Mouse (Mus musculus) stomach, embryonic 16.5 days (tissue): ENCODE data around the gene 4933428G20Rik. TPM values are rescaled to one million over a fixed set of nuclear protein-coding genes. Genes with fewer than 3 reads are reported as not detected.
A peak's percentile ranks its signal among the peaks of the same experiment; 100 is the strongest.

Experiments
- ATAC-seq: fragments of 200-750 bp; cut with Nextera tagmentation; 2 replicates; pipeline ENCODE4 v1.8.0; 2017; ENCODE audit warnings: moderate number of reproducible peaks, moderate TSS enrichment; ENCODE audit not compliant: insufficient read depth, low FRiP score
- H3K27ac ChIP-seq: fragments of 300-500 bp; sonication (generic); 2 replicates; pipeline ENCODE4 v1.5.1; 2014; ENCODE audit warnings: low read length
- H3K27me3 ChIP-seq: fragments of 300-500 bp; sonication (generic); 2 replicates; pipeline ENCODE4 v1.6.1; 2014; ENCODE audit warnings: low read length, control low read depth, mixed read lengths; ENCODE audit not compliant: control insufficient read depth, insufficient read depth
- H3K36me3 ChIP-seq: fragments of 300-500 bp; sonication (generic); 2 replicates; pipeline ENCODE4 v1.6.1; 2014; ENCODE audit warnings: low read length; ENCODE audit not compliant: control insufficient read depth, insufficient read depth
- H3K4me1 ChIP-seq: fragments of 300-500 bp; sonication (generic); 2 replicates; pipeline ENCODE4 v1.6.1; 2014; ENCODE audit warnings: low read length, control low read depth, mixed read lengths; ENCODE audit not compliant: control insufficient read depth, insufficient read depth
- H3K4me2 ChIP-seq: fragments of 300-500 bp; sonication (generic); 2 replicates; pipeline ENCODE4 v1.6.1; 2014; ENCODE audit warnings: low read depth, low read length, mixed read lengths
- H3K4me3 ChIP-seq: fragments of 300-500 bp; sonication (generic); replicated peaks from 2 replicates; pipeline ENCODE4 v1.5.1; 2014; ENCODE audit warnings: mild to moderate bottlenecking, low read length
- H3K9ac ChIP-seq: fragments of 300-500 bp; sonication (generic); 2 replicates; pipeline ENCODE4 v1.6.1; 2014; ENCODE audit warnings: low read length
- H3K9me3 ChIP-seq: fragments of 300-500 bp; sonication (generic); replicated peaks from 2 replicates; pipeline ENCODE4 v1.6.1; 2016; ENCODE audit warnings: low read length, control low read depth; ENCODE audit not compliant: control insufficient read depth
- WGBS: fragments of 180-500 bp; shearing (Covaris S2); extraction: QIAGEN DNeasy Blood & Tissue Kit; methylation state at CpG from one replicate; pipeline ENCODE4 v1.1.7; 2014; 5-methylcytosine and 5-hydroxymethylcytosine counted together
- polyA plus RNA-seq: library from polyadenylated mRNA; unstranded; fragments of >200 nt; fragmentation: Nextera tagmentation; extraction: Ambion mirVana; gene quantifications from 2 replicates; pipeline ENCODE4 v1.2.1, GENCODE M21; 2015

4933428G20Rik gene
- polyA plus RNA-seq, 1 experiment from 2014 or later: 0.80 TPM

DNA sequence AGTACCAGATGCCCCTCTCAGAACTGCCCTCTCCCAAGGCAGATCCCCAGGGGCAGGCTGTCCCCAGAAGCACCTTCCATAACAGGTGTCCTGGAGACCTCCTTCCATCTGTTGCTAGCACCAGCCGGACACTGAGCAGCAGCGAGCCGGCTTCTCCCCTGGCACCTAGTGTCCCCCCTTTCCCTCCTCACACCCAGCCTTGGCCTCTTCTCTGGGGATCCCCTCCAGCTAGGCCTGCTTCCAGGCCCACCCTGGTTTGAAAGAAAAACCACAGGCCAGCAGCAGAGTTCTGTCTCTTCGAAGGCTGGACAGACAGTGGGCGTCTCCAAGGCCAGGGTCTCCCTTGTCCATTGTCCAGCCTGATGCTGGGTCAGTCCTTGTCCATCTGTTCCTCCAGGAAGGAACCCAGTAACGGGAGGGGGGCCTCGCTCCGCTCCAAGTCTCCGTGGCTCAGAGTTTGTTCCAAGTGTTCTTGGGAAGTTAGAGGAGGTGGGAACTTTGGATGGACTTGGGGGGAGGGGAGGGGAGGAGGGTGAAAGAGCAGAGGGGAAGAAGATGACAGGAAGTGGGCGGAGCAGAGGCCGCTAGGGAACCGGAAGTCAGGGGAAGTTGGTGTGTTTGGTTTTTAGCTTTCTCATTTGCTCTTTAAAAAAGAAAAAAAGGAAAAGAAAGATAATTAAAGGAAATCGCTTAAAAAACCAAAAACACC is 11.7 kb upstream of the 4933428G20Rik start:
- 0 out of 2 replicates have a peak overlapping the region, but pooled peaks have one; percentile 3 for H3K4me3 ChIP-seq
- ATAC-seq: peak; percentile 26; the same call in 1 of the 2 replicates
- no peaks in the 10 kb centered on the region for H3K36me3 ChIP-seq
- H3K4me2 ChIP-seq: peak overlapping the region; percentile 31
- H3K9me3 ChIP-seq: no peaks in the 10 kb centered on the region
- peak overlapping the region; percentile 77 for H3K27ac ChIP-seq
- H3K27me3 ChIP-seq: no peaks in the 10 kb centered on the region
- WGBS: 52% methylated on average over 13 of the region's 13 CpGs
- H3K4me1 ChIP-seq: no peaks in the 10 kb centered on the region
- H3K9ac ChIP-seq: 0 out of 2 replicates have a peak overlapping the region, but pooled peaks have one; percentile 2

DNA sequence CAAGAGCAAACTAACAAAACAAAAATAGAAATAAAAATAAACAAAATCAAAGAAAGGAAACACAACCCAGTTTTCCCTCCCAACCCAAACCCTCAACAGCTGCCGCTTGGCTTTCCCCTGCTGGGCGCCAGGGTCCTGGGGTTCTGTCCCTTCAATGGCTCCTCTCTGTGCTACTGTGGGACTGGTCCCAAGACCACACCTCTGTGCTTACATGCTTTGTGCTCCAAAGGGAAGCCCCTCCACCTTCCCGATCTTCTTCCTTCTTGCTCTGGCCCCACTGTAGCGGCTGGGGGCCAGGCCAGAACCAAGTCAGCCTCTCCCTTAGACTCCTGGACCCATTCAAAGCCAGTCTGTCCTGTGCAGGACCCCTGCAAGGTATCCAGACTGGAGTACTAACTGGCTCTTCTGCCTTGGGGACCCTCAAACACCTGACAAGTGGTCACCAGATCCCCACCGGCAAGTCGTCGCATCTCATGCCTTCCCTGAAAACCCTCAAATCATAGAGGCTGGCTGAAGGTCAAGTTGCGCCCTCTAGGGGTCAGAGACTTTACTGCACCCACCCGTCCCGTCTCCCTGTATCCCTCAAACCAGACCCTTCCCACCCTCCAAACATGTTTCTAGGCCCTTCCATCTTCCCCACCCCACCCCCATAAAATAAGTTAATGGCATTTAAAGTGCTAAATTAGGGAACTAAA is 11.0 kb upstream of the 4933428G20Rik start:
- Histone ChIP-seq H3K4me3 (no peak overlapping the region), H3K27ac (no peak overlapping the region), H3K4me1 (no peaks in the 10 kb centered on the region), H3K27me3 (no peaks in the 10 kb centered on the region), H3K36me3 (no peaks in the 10 kb centered on the region), H3K9me3 (no peaks in the 10 kb centered on the region), H3K9ac (no peak overlapping the region), H3K4me2 (peak overlapping the region; percentile 31)
- 33% methylated on average over 10 of the region's 10 CpGs for WGBS
- ATAC-seq: no peak

DNA sequence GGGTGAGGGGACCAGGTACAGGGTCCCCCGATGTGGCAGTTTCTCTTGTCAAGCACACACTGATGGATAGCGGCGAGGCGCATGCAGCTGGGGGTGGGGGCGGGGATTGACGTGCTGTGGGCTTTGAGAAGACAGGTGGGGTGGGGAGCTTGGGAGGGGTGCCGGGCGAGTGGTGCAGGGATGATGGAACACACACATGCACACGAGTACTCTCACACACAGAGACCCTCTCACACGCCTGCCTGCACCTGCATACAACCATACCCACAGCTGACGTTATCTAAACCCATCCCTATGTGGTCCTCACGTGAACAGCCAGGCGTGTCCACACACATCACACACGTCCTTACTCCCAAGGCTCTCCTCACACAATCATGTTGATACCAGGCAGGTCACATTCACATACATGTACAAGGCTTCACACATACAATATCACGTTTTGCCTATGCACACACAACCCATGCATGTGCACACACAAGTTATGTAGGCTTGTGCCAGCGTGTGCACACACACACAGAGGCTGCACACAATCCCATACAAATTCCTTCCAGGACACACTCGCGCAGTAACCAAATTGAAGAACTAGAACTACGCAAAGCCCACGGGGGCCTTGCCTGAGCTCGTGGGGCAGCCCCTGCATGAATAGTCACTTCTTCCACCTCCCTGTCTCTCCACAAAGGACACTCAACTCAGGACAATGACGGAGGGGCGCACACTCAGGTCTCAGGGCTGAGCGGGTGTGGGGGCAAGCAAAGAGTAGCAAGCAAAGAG is 9.8 kb upstream of the 4933428G20Rik start:
- Histone ChIP-seq H3K27me3 (no peaks in the 10 kb centered on the region), H3K9ac (no peak overlapping the region), H3K36me3 (no peaks in the 10 kb centered on the region), H3K9me3 (no peaks in the 10 kb centered on the region), H3K4me1 (no peaks in the 10 kb centered on the region), H3K4me2 (no peak overlapping the region), H3K4me3 (no peak overlapping the region), H3K27ac (no peak overlapping the region)
- ATAC-seq: no peak
- 54% methylated on average over 24 of the region's 24 CpGs for WGBS

- Histone ChIP-seq H3K4me1 (no peaks in the 10 kb centered on the region), H3K4me2 (no peak overlapping the region), H3K36me3 (no peaks in the 10 kb centered on the region), H3K9ac (no peak overlapping the region), H3K4me3 (no peak overlapping the region), H3K9me3 (no peaks in the 10 kb centered on the region), H3K27ac (no peak overlapping the region), H3K27me3 (no peaks in the 10 kb centered on the region)
- WGBS: 49% methylated on average over 5 of the region's 5 CpGs
- ATAC-seq: no peak
Measured at GRCm38 (mm10) chr11:97509058-97509457, 8.9 kb upstream of the 4933428G20Rik start.

GRCm38 (mm10) chr11:97508198-97508597 is 8.1 kb upstream of the 4933428G20Rik start:
- ATAC-seq: no peak
- 69% methylated on average over 3 of the region's 3 CpGs for WGBS
- Histone ChIP-seq H3K27ac (no peak overlapping the region), H3K4me2 (no peak overlapping the region), H3K27me3 (no peaks in the 10 kb centered on the region), H3K4me3 (no peak overlapping the region), H3K4me1 (no peaks in the 10 kb centered on the region), H3K36me3 (no peaks in the 10 kb centered on the region), H3K9me3 (no peaks in the 10 kb centered on the region), H3K9ac (no peak overlapping the region)

DNA sequence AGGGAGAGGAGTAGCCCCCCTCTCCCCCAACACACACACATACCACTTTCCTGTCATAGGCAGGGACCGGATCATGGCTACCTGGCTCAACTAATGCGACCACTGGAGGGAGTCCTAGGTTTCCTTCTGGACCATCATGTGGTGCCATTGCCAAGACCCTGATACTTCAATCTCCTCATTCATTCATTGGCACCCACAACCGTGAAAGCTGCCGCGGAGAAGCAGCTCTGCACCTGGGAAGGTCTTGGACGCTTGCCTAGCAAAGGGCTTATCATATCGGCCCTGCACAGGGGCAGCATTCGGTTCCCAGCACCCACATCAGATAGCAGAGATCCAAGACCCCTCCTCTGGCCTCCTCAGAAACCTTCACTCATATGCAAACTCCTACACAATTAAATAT is 6.2 kb upstream of the 4933428G20Rik start:
- Histone ChIP-seq H3K9me3 (no peaks in the 10 kb centered on the region), H3K27ac (no peak overlapping the region), H3K27me3 (no peaks in the 10 kb centered on the region), H3K4me1 (no peaks in the 10 kb centered on the region), H3K9ac (no peak overlapping the region), H3K36me3 (no peaks in the 10 kb centered on the region), H3K4me3 (no peak overlapping the region), H3K4me2 (no peak overlapping the region)
- ATAC-seq: no peak
- WGBS: 51% methylated on average over 8 of the region's 8 CpGs

DNA sequence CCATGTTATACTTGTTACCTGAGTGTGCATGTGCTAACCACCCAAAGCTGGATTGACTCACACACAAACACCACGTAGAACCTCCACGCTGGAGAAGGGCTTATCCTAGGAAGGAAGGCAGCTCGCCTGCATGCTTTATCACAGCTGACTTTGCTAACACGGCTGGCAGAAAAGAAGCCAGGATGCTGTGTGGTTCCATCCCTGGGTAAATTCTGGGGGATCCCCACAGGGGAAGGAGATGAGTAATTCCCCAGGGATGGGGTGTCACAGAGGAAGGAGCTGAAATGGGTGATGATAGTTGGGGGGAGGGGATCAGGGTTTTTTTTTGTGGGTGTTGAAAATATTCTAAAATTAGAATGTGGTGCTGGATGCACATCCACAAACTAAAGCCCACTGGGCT is 5.6 kb upstream of the 4933428G20Rik start:
- no peak overlapping the region for H3K27ac ChIP-seq
- H3K36me3 ChIP-seq: peaks cover 4% of the 10 kb centered on the region; the same call in 1 of the 2 replicates
- H3K4me1 ChIP-seq: no peaks in the 10 kb centered on the region
- H3K4me3 ChIP-seq: no peak overlapping the region
- no peak overlapping the region for H3K9ac ChIP-seq
- ATAC-seq: no peak
- H3K27me3 ChIP-seq: no peaks in the 10 kb centered on the region
- H3K9me3 ChIP-seq: no peaks in the 10 kb centered on the region
- H3K4me2 ChIP-seq: no peak overlapping the region
- WGBS: 70% methylated on average over 4 of the region's 4 CpGs

GRCm38 (mm10) chr11:97502846-97503245 is 2.7 kb upstream of the 4933428G20Rik start:
- H3K36me3 ChIP-seq: peaks cover 4% of the 10 kb centered on the region; the same call in 1 of the 2 replicates
- no peak for ATAC-seq
- H3K4me2 ChIP-seq: no peak overlapping the region
- H3K4me1 ChIP-seq: no peaks in the 10 kb centered on the region
- H3K9ac ChIP-seq: no peak overlapping the region
- 81% methylated on average over 4 of the region's 4 CpGs for WGBS
- H3K9me3 ChIP-seq: no peaks in the 10 kb centered on the region
- peak overlapping the region; percentile 17; the same call in 1 of the 2 replicates for H3K27ac ChIP-seq
- H3K27me3 ChIP-seq: peaks cover 13% of the 10 kb centered on the region
- no peak overlapping the region for H3K4me3 ChIP-seq

DNA sequence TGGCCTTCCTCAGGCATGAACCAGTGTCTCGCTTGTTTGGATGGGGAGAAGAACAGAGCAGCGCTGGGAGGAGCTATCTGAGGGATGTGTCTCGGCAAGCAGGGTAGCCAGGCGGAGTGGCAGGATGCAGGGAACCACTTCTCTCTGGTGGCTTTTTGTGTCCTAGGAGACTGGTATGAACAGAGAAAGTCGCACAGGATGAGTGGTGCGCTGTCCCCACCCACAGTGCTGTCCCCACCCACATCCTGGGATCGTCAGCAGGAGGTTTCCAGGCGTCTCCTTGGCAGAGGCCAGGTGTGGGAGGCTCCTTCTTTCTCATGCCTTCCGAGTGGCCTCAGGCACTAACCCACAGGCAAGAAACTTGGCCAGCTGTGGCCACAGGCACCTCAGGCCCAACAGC is 2.2 kb upstream of the 4933428G20Rik start:
- H3K27me3 ChIP-seq: peaks cover 17% of the 10 kb centered on the region
- H3K4me2 ChIP-seq: no peak overlapping the region
- no peaks in the 10 kb centered on the region for H3K9me3 ChIP-seq
- peaks cover 4% of the 10 kb centered on the region; the same call in 1 of the 2 replicates for H3K36me3 ChIP-seq
- ATAC-seq: peak; percentile 32; the same call in 1 of the 2 replicates
- H3K27ac ChIP-seq: peak overlapping the region; percentile 17; the same call in 1 of the 2 replicates
- no peak overlapping the region for H3K4me3 ChIP-seq
- no peak overlapping the region for H3K9ac ChIP-seq
- H3K4me1 ChIP-seq: no peaks in the 10 kb centered on the region
- WGBS: 37% methylated on average over 9 of the region's 9 CpGs
